Mouse (Mus musculus) ES-E14 (cell line): ENCODE measurements around the gene Mmp11. TPM values are rescaled to one million over a fixed set of nuclear protein-coding genes. Genes with fewer than 3 reads are reported as not detected.
A peak's percentile ranks its signal among the peaks of the same experiment; 100 is the strongest.

Experiments used
- DNase-seq: peaks from one replicate; pipeline ENCODE4 v3.0.0-alpha.2; 2013; ENCODE audit warnings: low read depth, low spot score
- H3K27ac ChIP-seq: 2 replicates; pipeline ENCODE4 v1.5.1; 2012; ENCODE audit warnings: low read depth, mild to moderate bottlenecking, low read length, moderate library complexity, mixed read lengths; ENCODE audit not compliant: poor library complexity, insufficient read depth, severe bottlenecking
- H3K36me3 ChIP-seq: 2 replicates; pipeline ENCODE4 v1.6.1; 2012; ENCODE audit warnings: mild to moderate bottlenecking, low read length, moderate library complexity, mixed read lengths; ENCODE audit not compliant: control insufficient read depth, poor library complexity, insufficient read depth, severe bottlenecking
- H3K4me1 ChIP-seq, 2 experiments: fragments of 150-350 bp in 1 of 2; sonication (generic) in 1 of 2; 2 replicates each; pipeline ENCODE4 v1.6.1; 2012; ENCODE audit warnings: low read length in 2 of 2, mild to moderate bottlenecking in 1 of 2, mixed read lengths in 1 of 2; ENCODE audit not compliant: control insufficient read depth in 2 of 2, insufficient read depth in 2 of 2, poor library complexity in 1 of 2
- H3K4me3 ChIP-seq, 2 experiments: fragments of 150-350 bp in 1 of 2; sonication (generic) in 1 of 2; 2 replicates each; pipeline ENCODE4 v1.5.1; 2012; ENCODE audit warnings: low read length in 2 of 2, low read depth in 1 of 2, mild to moderate bottlenecking in 1 of 2, mixed read lengths in 1 of 2; ENCODE audit not compliant: insufficient read depth in 1 of 2, poor library complexity in 1 of 2, severe bottlenecking in 1 of 2
- H3K9ac ChIP-seq: 2 replicates; pipeline ENCODE4 v1.6.1; 2012; ENCODE audit warnings: low read depth, mild to moderate bottlenecking, low read length, mixed read lengths; ENCODE audit not compliant: poor library complexity, insufficient read depth, severe bottlenecking
- H3K9me3 ChIP-seq: fragments of 150-350 bp; sonication (generic); 2 replicates; pipeline ENCODE4 v1.6.1; 2012; ENCODE audit warnings: low read depth, mild to moderate bottlenecking, low read length; ENCODE audit not compliant: control insufficient read depth, insufficient read depth
- CHD2 ChIP-seq: IDR thresholded peaks from 2 replicates; pipeline ENCODE4 v1.6.1; 2014; ENCODE audit warnings: mild to moderate bottlenecking, low read depth, low read length, inconsistent platforms
- HCFC1 ChIP-seq: IDR thresholded peaks from 2 replicates; pipeline ENCODE4 v1.6.1; 2012; ENCODE audit warnings: low read length, inconsistent platforms, borderline replicate concordance; ENCODE audit not compliant: insufficient read depth
- MAFK ChIP-seq: IDR thresholded peaks from 2 replicates; pipeline ENCODE4 v1.6.1; 2014; ENCODE audit warnings: mild to moderate bottlenecking, low read depth, low read length, inconsistent platforms; ENCODE audit not compliant: insufficient read depth
- ZC3H11A ChIP-seq: IDR thresholded peaks from 2 replicates; pipeline ENCODE4 v1.6.1; 2012; ENCODE audit warnings: low read depth, mild to moderate bottlenecking, inconsistent platforms, low read length, borderline replicate concordance
- ZNF384 ChIP-seq: IDR thresholded peaks from 2 replicates; pipeline ENCODE4 v1.6.1; 2012; ENCODE audit warnings: low read depth, low read length, inconsistent platforms
- in situ Hi-C, 2 experiments: fragments of 600-800 bp; cut with MboI; formaldehyde crosslinking; loops; one replicate each; pipeline ENCODE4 v1.15.1; 2025; ENCODE audit warnings: low sequenced_read_pairs in 2 of 2, inconsistent platforms in 1 of 2; ENCODE audit not compliant: unreplicated experiment in 2 of 2
- total RNA-seq: library from RNA; depleted of rRNA; stranded (reverse); fragments of 300-350 nt; gene quantifications from 2 replicates; pipeline ENCODE4 v1.2.3, GENCODE M21; 2012

Gene Mmp11
- total RNA-seq, 1 experiment, result 52.4 TPM

DNA sequence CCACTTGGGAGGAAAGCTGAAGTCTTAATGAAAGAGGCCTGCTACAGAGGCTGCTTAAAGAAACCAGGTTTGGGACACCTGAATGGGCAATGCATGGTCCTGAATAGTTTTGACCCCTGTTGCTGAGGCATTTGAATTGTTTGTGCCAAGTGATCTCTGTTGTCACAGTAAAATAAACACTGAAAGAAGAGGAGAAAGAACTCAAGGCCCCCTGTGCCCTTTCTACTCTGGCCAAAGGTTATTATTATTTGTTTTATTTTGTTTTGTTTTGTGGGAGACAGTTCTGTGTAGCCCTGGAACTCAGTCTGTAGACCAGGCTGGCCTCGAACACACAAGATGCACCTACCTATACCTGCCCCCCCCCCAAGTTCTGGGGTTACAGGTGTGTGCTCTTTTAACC, 1.3 kb downstream of the Mmp11 start:
- no peaks in the 10 kb centered on the region for H3K9me3 ChIP-seq
- no peak overlapping the region for H3K27ac ChIP-seq
- no peak overlapping the region for H3K9ac ChIP-seq
- H3K36me3 ChIP-seq, result peaks cover 18% of the 10 kb centered on the region
- DNase-seq, result no peak
- peak overlapping the region in 1 of 2 experiments; percentile 96; a peak in 1 of 4 replicates for H3K4me3 ChIP-seq
- peaks cover 9 to 22% of the 10 kb centered on the region in 2 experiments for H3K4me1 ChIP-seq
- in situ Hi-C loops, result no loop called here
- TF ChIP-seq ZNF384 (no peak), HCFC1 (no peak), CHD2 (no peak), MAFK (no peak), ZC3H11A (no peak)

DNA sequence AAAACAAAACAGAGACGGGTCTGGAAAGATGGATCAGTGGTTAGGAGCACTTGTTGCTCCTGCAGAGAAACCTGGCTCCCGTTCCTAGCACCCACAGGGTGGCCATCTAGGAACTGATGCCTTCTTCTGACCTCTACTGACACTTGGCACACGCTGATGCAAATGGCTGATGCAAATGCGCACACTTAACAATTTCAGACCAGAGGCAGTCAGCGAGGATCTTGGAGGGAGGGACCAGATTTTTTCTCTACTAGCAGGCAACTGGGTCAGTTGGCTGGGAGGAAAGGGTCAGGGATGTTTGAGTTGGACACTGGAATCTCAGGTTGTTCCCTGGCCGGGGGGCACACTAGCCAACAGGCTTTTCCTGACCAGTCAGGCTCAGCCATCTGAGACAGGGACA, 3.4 kb downstream of the Mmp11 start, which contains the start of gene Chchd10:
TSS of gene Chchd10 (plus strand) at position 240 of the 400 bp plus-strand sequence.
- Histone ChIP-seq H3K27ac (peak within 1 kb of the TSS; percentile 46), H3K9me3 (no peaks in the 10 kb centered on the region), H3K9ac (peak within 1 kb of the TSS; percentile 77), H3K4me3 (peak within 1 kb of the TSS; percentile 77 to 89), H3K4me1 (peaks cover 6 to 15% of the 10 kb centered on the region in 2 experiments), H3K36me3 (peaks cover 12% of the 10 kb centered on the region)
- no peak for DNase-seq
- in situ Hi-C loops, result no loop called here
- TF ChIP-seq ZNF384, result no peak
- no peak for TF ChIP-seq CHD2
- TF ChIP-seq ZC3H11A, result no peak
- no peak for TF ChIP-seq MAFK
- TF ChIP-seq HCFC1, result no peak

DNA sequence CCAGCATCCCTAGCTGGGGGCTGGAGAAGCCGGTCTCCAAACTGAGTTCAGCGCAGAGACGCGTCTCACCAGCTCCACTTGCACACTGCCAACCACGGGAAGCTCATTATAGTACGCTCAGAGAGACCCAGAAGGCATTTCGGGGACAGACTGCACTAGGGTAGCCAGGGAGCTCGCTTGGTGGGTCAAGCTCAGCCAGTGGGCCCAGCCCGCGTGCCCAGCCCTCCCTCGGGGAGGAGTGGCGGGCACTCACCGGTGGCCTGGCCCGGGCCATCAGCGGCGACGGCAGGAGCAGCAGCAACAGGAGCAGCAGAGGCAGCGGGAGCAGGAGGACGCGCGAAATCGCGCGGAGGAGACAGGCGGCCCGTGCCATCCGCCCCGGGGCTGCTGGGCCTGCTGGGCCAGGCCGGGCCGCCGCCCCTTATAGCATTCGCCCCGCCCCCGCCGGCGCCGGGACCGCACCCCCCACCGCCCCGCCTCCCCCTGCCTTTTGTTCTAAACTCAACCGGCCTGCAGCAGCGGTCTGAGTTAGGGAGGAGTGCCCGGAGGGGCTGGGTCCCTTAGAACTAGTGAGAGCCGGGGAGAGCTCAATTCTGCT, 4.1 kb downstream of the Mmp11 start:
- peaks cover 6 to 15% of the 10 kb centered on the region in 2 experiments for H3K4me1 ChIP-seq
- TF ChIP-seq MAFK (no peak), ZC3H11A (no peak)

DNA sequence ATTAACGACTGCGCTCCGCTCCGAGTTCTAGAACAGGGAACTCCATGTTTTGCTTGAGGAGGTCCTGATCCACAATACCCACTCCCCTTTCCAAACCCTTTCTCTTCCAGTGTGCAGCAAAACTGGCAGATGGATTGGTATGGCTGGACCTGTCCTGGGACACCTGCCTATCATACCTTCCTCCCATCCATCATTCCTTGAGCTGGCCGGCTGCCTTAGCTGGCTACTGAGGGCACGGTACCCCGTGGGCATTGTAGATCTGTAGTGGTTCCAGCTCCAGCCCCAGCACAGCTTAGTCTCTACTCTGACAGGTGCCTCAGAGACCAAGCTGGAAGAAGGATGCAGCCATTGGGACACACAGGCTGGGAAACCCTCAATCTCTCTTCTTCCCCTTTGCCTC, 5.0 kb downstream of the Mmp11 start:
- in situ Hi-C loops, result no loop called here
- Histone ChIP-seq H3K4me1 (peaks cover 6 to 15% of the 10 kb centered on the region in 2 experiments), H3K4me3 (peak overlapping the region; percentile 77 to 89), H3K27ac (no peak overlapping the region), H3K9ac (no peak overlapping the region), H3K36me3 (peaks cover 19% of the 10 kb centered on the region), H3K9me3 (no peaks in the 10 kb centered on the region)
- no peak for DNase-seq
- TF ChIP-seq MAFK (no peak), ZNF384 (no peak), HCFC1 (no peak), ZC3H11A (no peak), CHD2 (no peak)

More for the DNA sequence above, 4.1 kb downstream of the Mmp11 start:
- in situ Hi-C loops, result no loop called here
- Histone ChIP-seq H3K9me3 (no peaks in the 10 kb centered on the region), H3K4me3 (peak overlapping the region; percentile 77 to 89), H3K9ac (peak overlapping the region; percentile 77), H3K27ac (peak overlapping the region; percentile 46), H3K36me3 (peaks cover 17% of the 10 kb centered on the region)
- DNase-seq, result no peak

DNA sequence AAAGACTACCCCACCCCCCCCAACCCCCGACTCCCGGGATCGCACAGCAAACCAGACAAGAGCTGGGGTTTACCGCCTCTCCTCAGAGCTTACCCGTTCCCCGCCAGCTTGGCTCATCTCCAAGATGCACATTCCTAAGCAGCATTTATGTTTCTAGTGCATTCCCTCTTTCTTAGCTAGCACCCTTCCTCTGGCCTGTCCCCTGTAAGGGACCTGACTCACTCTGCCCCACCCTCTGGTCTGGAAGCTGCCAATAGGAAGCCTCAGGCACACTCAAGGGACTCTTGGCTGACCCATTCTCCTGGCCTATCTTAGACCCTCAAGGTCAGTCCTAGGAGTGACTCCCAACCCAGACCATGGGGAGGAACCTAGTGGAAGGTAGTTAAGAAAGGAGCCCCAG, 6.0 kb downstream of the Mmp11 start:
- no peak for TF ChIP-seq ZNF384
- Histone ChIP-seq H3K9ac (peak overlapping the region; percentile 28), H3K4me1 (peaks cover 6 to 15% of the 10 kb centered on the region in 2 experiments), H3K27ac (no peak overlapping the region), H3K36me3 (peaks cover 30% of the 10 kb centered on the region), H3K4me3 (peak overlapping the region; percentile 35 to 54; a peak in 3 of 4 replicates), H3K9me3 (no peaks in the 10 kb centered on the region)
- no peak for DNase-seq
- in situ Hi-C loops, result no loop called here
